Mouse (Mus musculus) megakaryocyte progenitor cell, adult 5-6 weeks (primary cell): ENCODE results near the gene Sympk. TPM values are rescaled to one million over a fixed set of nuclear protein-coding genes. Genes with fewer than 3 reads are reported as not detected.

Source experiments
- ATAC-seq: replicated peaks from 2 replicates; pipeline ENCODE4 v1.8.0; 2016; ENCODE audit warnings: mild to moderate bottlenecking, moderate TSS enrichment, inconsistent platforms; ENCODE audit not compliant: poor library complexity
- total RNA-seq, 2 experiments: library from RNA; stranded (forward) in 1 of 2; stranded (reverse) in 1 of 2; fragments of 157-497, 149-512 nt in 1 of 2; fragments of 200-1000 nt in 1 of 2; gene quantifications; 2 replicates each; pipeline versions ENCODE4 v1.2.3 to v1.2.4; 2015 to 2017

Sympk gene
- total RNA-seq, 2 experiments from 2014 or later, result 48.6 to 58.1 TPM

GRCm38 (mm10) chr7:19080451-19080950 lies 56.3 kb downstream of the Sympk start:
- no peak for ATAC-seq

- no peak for ATAC-seq
Observed at GRCm38 (mm10) chr7:19082171-19082570, 58.0 kb downstream of the Sympk start.

- ATAC-seq, result no peak
Observed at GRCm38 (mm10) chr7:19083096-19083495, 58.9 kb downstream of the Sympk start.

- ATAC-seq, result no peak
Observed at GRCm38 (mm10) chr7:19083701-19084100, 59.5 kb downstream of the Sympk start, which contains the start of gene Dmpk. Gene Dmpk (plus strand): TSS chr7:19083849.

- ATAC-seq, result peak; percentile 62
Observed at GRCm38 (mm10) chr7:19084277-19084771, 60.1 kb downstream of the Sympk start.

GRCm38 (mm10) chr7:19084921-19085473 lies 60.8 kb downstream of the Sympk start:
- no peak for ATAC-seq

- ATAC-seq, result no peak
Observed at GRCm38 (mm10) chr7:19085495-19085894, 61.3 kb downstream of the Sympk start.

GRCm38 (mm10) chr7:19086042-19086441 lies 61.9 kb downstream of the Sympk start:
- peak; percentile 79 for ATAC-seq

GRCm38 (mm10) chr7:19086760-19087159 lies 62.6 kb downstream of the Sympk start:
- ATAC-seq, result no peak

GRCm38 (mm10) chr7:19088813-19089212 lies 64.6 kb downstream of the Sympk start:
- peak; percentile 38 for ATAC-seq

GRCm38 (mm10) chr7:19091913-19092312 lies 67.7 kb downstream of the Sympk start:
- ATAC-seq, result no peak

GRCm38 (mm10) chr7:19092381-19093173 lies 68.4 kb downstream of the Sympk start:
- 0 out of 2 replicates have a peak, but pooled peaks have one; percentile 3 for ATAC-seq

- ATAC-seq, result peak; percentile 63
Observed at GRCm38 (mm10) chr7:19093174-19093521, 69.0 kb downstream of the Sympk start.

- ATAC-seq, result peak; percentile 70
Observed at GRCm38 (mm10) chr7:19093537-19094385, 69.6 kb downstream of the Sympk start.

- 0 out of 2 replicates have a peak, but pooled peaks have one; percentile 12 for ATAC-seq
Observed at GRCm38 (mm10) chr7:19094471-19094825, 70.3 kb downstream of the Sympk start, which contains the start of gene Six5. Gene Six5 (plus strand): TSS chr7:19094594.

- ATAC-seq, result peak; percentile 20
Observed at GRCm38 (mm10) chr7:19094826-19095750, 70.9 kb downstream of the Sympk start.

GRCm38 (mm10) chr7:19095751-19096110 lies 71.6 kb downstream of the Sympk start:
- ATAC-seq, result peak; percentile 19

- ATAC-seq, result no peak
Observed at GRCm38 (mm10) chr7:19096421-19096976, 72.3 kb downstream of the Sympk start.

GRCm38 (mm10) chr7:19097217-19097616 lies 73.0 kb downstream of the Sympk start:
- ATAC-seq, result no peak

- no peak for ATAC-seq
Observed at GRCm38 (mm10) chr7:19097863-19098262, 73.7 kb downstream of the Sympk start.
